ENCODE assay signal across 17 mouse cellular contexts in the genomic region with DNA sequence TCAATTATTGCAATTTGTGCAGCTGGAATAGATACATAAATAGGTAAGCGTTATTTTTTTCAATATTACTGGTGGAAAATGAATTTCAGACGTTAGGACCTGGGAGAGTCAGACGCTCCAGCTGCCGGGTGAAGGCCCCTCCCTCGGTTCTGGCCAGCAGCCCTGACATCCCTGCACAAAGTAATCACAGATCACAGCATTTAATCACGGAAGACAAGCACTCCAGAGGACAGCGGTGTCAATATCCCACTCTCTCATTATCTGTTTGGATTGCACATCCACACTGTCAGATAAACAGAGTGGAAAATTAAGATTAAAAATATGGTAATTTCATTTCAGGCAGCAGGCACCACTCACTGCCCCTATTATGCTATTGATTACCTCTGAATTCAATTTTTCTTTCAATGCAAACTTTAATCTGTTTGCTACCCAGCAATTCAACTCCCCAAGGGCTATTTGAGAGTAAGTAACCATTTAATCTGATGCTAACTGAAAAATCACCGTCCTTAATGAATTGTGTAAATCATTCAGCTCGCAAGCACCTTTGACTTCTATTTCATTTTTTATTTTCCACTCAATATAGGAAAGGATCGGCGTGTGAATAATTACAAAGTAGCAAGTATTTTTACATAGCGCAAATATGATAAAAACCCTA.
DNase-seq lines count a peak whose midpoint lies in the region; ATAC-seq and TF ChIP-seq lines count a peak whose summit lies in the region.
"Had no signal": no experiment of that assay in that cellular context is flagged by ENCODE, and none has a peak within 500 bp of the region (broad histone marks: within the 10 kb centered on the region; RNA-seq: fewer than 3 reads in every experiment).

No protein-coding gene starts in this region.

- H3K9me3 ChIP-seq in midbrain, embryonic 10.5 days (replicated peaks) = no peaks in the 10 kb centered on the region
- H3K9me3 ChIP-seq in midbrain, postnatal 0 days (ENCODE audit: low read length) = no peaks in the 10 kb centered on the region
- H3K9me3 ChIP-seq in midbrain, embryonic 16.5 days (replicated peaks; ENCODE audit: control insufficient read depth, low read length, poor library complexity, severe bottlenecking) = no peaks in the 10 kb centered on the region
- H3K9me3 ChIP-seq: heart, embryonic 15.5 days; liver, embryonic 12.5 days; lung, embryonic 15.5 days had no signal

- H3K4me2 ChIP-seq in midbrain, postnatal 0 days (ENCODE audit: low read depth, low read length, poor library complexity, severe bottlenecking) = no peak overlapping the region
- H3K4me2 ChIP-seq in midbrain, embryonic 16.5 days (ENCODE audit: low read length) = 0 out of 2 replicates have a peak overlapping the region, but pooled peaks have one; percentile 0

- intact Hi-C loops in gastrocnemius, adult 2 months (cut with DNase I) = no loop called here

- no peak for TF ChIP-seq CTCF in midbrain, postnatal 0 days (IDR thresholded peaks at IDR 0.05)
- TF ChIP-seq CTCF in gastrocnemius, adult 2 months (IDR thresholded peaks at IDR 0.05) = no peak

- ATAC-seq in midbrain, postnatal 0 days (ENCODE audit: low FRiP score) = no peak
- peak; percentile 33; the same call in 1 of the 2 replicates for ATAC-seq in midbrain, embryonic 16.5 days
- no peak for ATAC-seq in frontal cortex, adult (ENCODE audit: low TSS enrichment)
- ATAC-seq: liver, embryonic 12.5 days had no signal

- peaks cover 77% of the 10 kb centered on the region for H3K27me3 ChIP-seq in midbrain, embryonic 10.5 days (ENCODE audit: low read depth, poor library complexity, severe bottlenecking)
- peaks cover 37% of the 10 kb centered on the region for H3K27me3 ChIP-seq in midbrain, postnatal 0 days (ENCODE audit: insufficient read depth, low read length)
- peaks cover 22% of the 10 kb centered on the region for H3K27me3 ChIP-seq in midbrain, embryonic 16.5 days (ENCODE audit: control insufficient read depth, insufficient read depth, low read depth, low read length)
- H3K27me3 ChIP-seq: CH12.LX had no signal

- WGBS in midbrain, embryonic 10.5 days = 14% methylated on average over 12 of the region's 12 CpGs
- WGBS in midbrain, postnatal 0 days = 13% methylated on average over 12 of the region's 12 CpGs
- 8% methylated on average over 12 of the region's 12 CpGs for WGBS in midbrain, embryonic 16.5 days

- no peaks in the 10 kb centered on the region for H3K36me3 ChIP-seq in midbrain, embryonic 10.5 days
- H3K36me3 ChIP-seq in midbrain, postnatal 0 days (ENCODE audit: insufficient read depth, low read length) = no peaks in the 10 kb centered on the region
- no peaks in the 10 kb centered on the region for H3K36me3 ChIP-seq in midbrain, embryonic 16.5 days (ENCODE audit: control insufficient read depth, insufficient read depth, low read length)
- H3K36me3 ChIP-seq: heart, embryonic 15.5 days; liver, embryonic 12.5 days; lung, embryonic 15.5 days had no signal

- H3K4me1 ChIP-seq in midbrain, embryonic 10.5 days = peaks cover 58% of the 10 kb centered on the region
- H3K4me1 ChIP-seq in midbrain, postnatal 0 days (ENCODE audit: insufficient read depth, low read length) = no peaks in the 10 kb centered on the region; the same call in 1 of the 2 replicates
- H3K4me1 ChIP-seq in midbrain, embryonic 16.5 days (ENCODE audit: control insufficient read depth, insufficient read depth, low read length) = peaks cover 4% of the 10 kb centered on the region; the same call in 1 of the 2 replicates

- peak overlapping the region; percentile 93; the same call in 1 of the 2 replicates for H3K27ac ChIP-seq in midbrain, embryonic 10.5 days (replicated peaks)
- H3K27ac ChIP-seq in midbrain, postnatal 0 days (ENCODE audit: low read depth, low read length) = no peak overlapping the region
- H3K27ac ChIP-seq in midbrain, embryonic 16.5 days (ENCODE audit: low read length) = no peak overlapping the region
- no peak overlapping the region for H3K27ac ChIP-seq in gastrocnemius, adult 2 months
- H3K27ac ChIP-seq: heart, embryonic 15.5 days; liver, embryonic 12.5 days; lung, embryonic 15.5 days had no signal

- no peak overlapping the region for H3K9ac ChIP-seq in midbrain, postnatal 0 days (replicated peaks; ENCODE audit: low read length, poor library complexity, severe bottlenecking)
- H3K9ac ChIP-seq in midbrain, embryonic 16.5 days (ENCODE audit: low read depth, low read length) = no peak overlapping the region
- H3K9ac ChIP-seq: liver, embryonic 12.5 days; lung, embryonic 15.5 days had no signal

- H3K4me3 ChIP-seq in midbrain, embryonic 10.5 days = peak overlapping the region; percentile 67
- no peak overlapping the region for H3K4me3 ChIP-seq in midbrain, postnatal 0 days (ENCODE audit: low read depth, low read length)
- no peak overlapping the region for H3K4me3 ChIP-seq in midbrain, embryonic 16.5 days (ENCODE audit: low read depth, low read length)
- H3K4me3 ChIP-seq in gastrocnemius, adult 2 months = no peak overlapping the region
- H3K4me3 ChIP-seq: myocyte had no signal

- peak; percentile 30 for DNase-seq in embryo, embryonic 10 days (ENCODE audit: low spot score)
- no peak for DNase-seq in embryo, embryonic 11 days
- peak; percentile 43 for DNase-seq in midbrain, embryonic 10.5 days (ENCODE audit: low spot score)
- no peak for DNase-seq in midbrain, postnatal 0 days (ENCODE audit: low spot score)
- no peak for DNase-seq in adrenal gland, postnatal 10 days
- DNase-seq in gastrocnemius, adult 2 months = no peak
- DNase-seq: adrenal gland, postnatal 36 days; kidney, adult 8-10 months; kidney, postnatal 4 days; thymus, postnatal 14 days had no signal

Comparison
In these comparisons a context has a peak if more than half of its experiments do, and no peak if none do; other contexts are left out.
1. DNase-seq: peak in embryo, embryonic 10 days (single experiment) and midbrain, embryonic 10.5 days (single experiment); none in embryo, embryonic 11 days (single experiment), midbrain, postnatal 0 days (single experiment), adrenal gland, postnatal 10 days (single experiment) and gastrocnemius, adult 2 months (single experiment).